8 mouse cellular contexts compared by ENCODE assay signal in genomic region chr10:60003847-60004246, GRCm38 (mm10). TPM values are rescaled to one million over a fixed set of nuclear protein-coding genes. Genes with fewer than 3 reads are reported as not detected.
DNase-seq lines count a peak whose midpoint lies in the region; ATAC-seq lines count a peak whose summit lies in the region.

No protein-coding gene starts in this region.

- H3K9ac ChIP-seq in lung, embryonic 16.5 days (ENCODE audit: low read length): peak overlapping the region; percentile 79
- peak overlapping the region; percentile 64 for H3K9ac ChIP-seq in neural tube, embryonic 15.5 days (replicated peaks)

- no peaks in the 10 kb centered on the region for H3K9me3 ChIP-seq in lung, embryonic 16.5 days (ENCODE audit: control insufficient read depth, low read length)
- H3K9me3 ChIP-seq in forebrain, embryonic 10.5 days: no peaks in the 10 kb centered on the region
- no peaks in the 10 kb centered on the region for H3K9me3 ChIP-seq in limb, embryonic 10.5 days (replicated peaks)
- H3K9me3 ChIP-seq in neural tube, embryonic 15.5 days (replicated peaks): no peaks in the 10 kb centered on the region

- H3K27ac ChIP-seq in lung, embryonic 16.5 days (ENCODE audit: low read length): peak overlapping the region; percentile 99
- peak overlapping the region; percentile 96 for H3K27ac ChIP-seq in forebrain, embryonic 10.5 days
- H3K27ac ChIP-seq in limb, embryonic 10.5 days: peak overlapping the region; percentile 96
- H3K27ac ChIP-seq in neural tube, embryonic 15.5 days (replicated peaks): peak overlapping the region; percentile 99

- H3K27me3 ChIP-seq in lung, embryonic 16.5 days (ENCODE audit: control insufficient read depth, insufficient read depth, low read depth, low read length): no peaks in the 10 kb centered on the region
- no peaks in the 10 kb centered on the region for H3K27me3 ChIP-seq in forebrain, embryonic 10.5 days (ENCODE audit: poor library complexity, severe bottlenecking)
- H3K27me3 ChIP-seq in limb, embryonic 10.5 days (ENCODE audit: low read depth, poor library complexity, severe bottlenecking): no peaks in the 10 kb centered on the region
- no peaks in the 10 kb centered on the region for H3K27me3 ChIP-seq in neural tube, embryonic 15.5 days (replicated peaks)

- peaks cover 4% of the 10 kb centered on the region; the same call in 1 of the 2 replicates for H3K36me3 ChIP-seq in lung, embryonic 16.5 days (ENCODE audit: control insufficient read depth, insufficient read depth, low read length)
- H3K36me3 ChIP-seq in forebrain, embryonic 10.5 days (replicated peaks): peaks cover 40% of the 10 kb centered on the region
- H3K36me3 ChIP-seq in limb, embryonic 10.5 days: peaks cover 34% of the 10 kb centered on the region
- H3K36me3 ChIP-seq in neural tube, embryonic 15.5 days: peaks cover 10% of the 10 kb centered on the region; the same call in 1 of the 2 replicates

- intact Hi-C loops in left cerebral cortex, postnatal 10 days (cut with DNase I): loop anchor here (2.0 to 5.0 kb wide), 3 partner anchors 45 to 112 kb away; partner anchors contain the start of gene Spock2

- peak overlapping the region; percentile 87 for H3K4me2 ChIP-seq in lung, embryonic 16.5 days (ENCODE audit: low read depth, low read length)
- peak overlapping the region; percentile 65 for H3K4me2 ChIP-seq in neural tube, embryonic 15.5 days

- peak overlapping the region; percentile 74 for H3K4me3 ChIP-seq in lung, embryonic 16.5 days (ENCODE audit: low read length)
- peak overlapping the region; percentile 70 for H3K4me3 ChIP-seq in forebrain, embryonic 10.5 days
- peak overlapping the region; percentile 82 for H3K4me3 ChIP-seq in limb, embryonic 10.5 days
- H3K4me3 ChIP-seq in neural tube, embryonic 15.5 days (replicated peaks): peak overlapping the region; percentile 68

- peaks cover 14% of the 10 kb centered on the region for H3K4me1 ChIP-seq in lung, embryonic 16.5 days (replicated peaks; ENCODE audit: control insufficient read depth, insufficient read depth, low read length)
- H3K4me1 ChIP-seq in forebrain, embryonic 10.5 days: peaks cover 29% of the 10 kb centered on the region
- peaks cover 19% of the 10 kb centered on the region for H3K4me1 ChIP-seq in limb, embryonic 10.5 days
- peaks cover 21% of the 10 kb centered on the region for H3K4me1 ChIP-seq in neural tube, embryonic 15.5 days

- no peak for DNase-seq in lung, postnatal 14 days
- no peak for DNase-seq in forebrain, embryonic 10.5 days (ENCODE audit: extremely low spot score, low spot score)
- no peak for DNase-seq in limb, embryonic 10.5 days (ENCODE audit: low spot score)
- no peak for DNase-seq in frontal cortex, postnatal 25 days (ENCODE audit: low spot score in 2 of 2)
- DNase-seq in left cerebral cortex, postnatal 10 days (ENCODE audit: extremely low spot score in 1 of 2, low spot score in 2 of 2): no peak

- 73% methylated on average over 9 of the region's 9 CpGs for WGBS in lung, embryonic 16.5 days
- 78% methylated on average over 9 of the region's 9 CpGs for WGBS in forebrain, embryonic 10.5 days
- 81% methylated on average over 9 of the region's 9 CpGs for WGBS in limb, embryonic 10.5 days
- WGBS in neural tube, embryonic 15.5 days: 72% methylated on average over 9 of the region's 9 CpGs

- ATAC-seq in lung, embryonic 16.5 days (ENCODE audit: low read depth): no peak
- ATAC-seq in neural tube, embryonic 15.5 days (ENCODE audit: low FRiP score): no peak
- no peak for ATAC-seq in frontal cortex, adult (ENCODE audit: low TSS enrichment)

RNA-seq across cellular contexts. Expression of gene Anapc16, which starts 0.9 kb away (rescaled TPM):
- 103 and 104 TPM in 2 replicates for polyA plus RNA-seq in lung, embryonic 16.5 days (2015; fragmentation: Nextera tagmentation; extraction: Ambion mirVana)
- 96.8 and 108 TPM in 2 replicates for polyA plus RNA-seq in forebrain, embryonic 10.5 days (2016; fragmentation: Nextera tagmentation; extraction: Ambion mirVana)
- 103 and 111 TPM in 2 replicates for polyA plus RNA-seq in limb, embryonic 10.5 days (2016; fragmentation: Nextera tagmentation; extraction: Ambion mirVana)
- polyA plus RNA-seq in neural tube, embryonic 15.5 days (2015; fragmentation: Nextera tagmentation; extraction: Ambion mirVana): 106 TPM in 2 replicates
- 10 to 100 TPM; 61.8 to 68.6 TPM for total RNA-seq in left cerebral cortex, postnatal 10 days (2021)

RNA-seq across cellular contexts. Expression of gene Ascc1, which starts 1.2 kb away (rescaled TPM):
- 48.2 and 51.6 TPM in 2 replicates for polyA plus RNA-seq in lung, embryonic 16.5 days (2015; fragmentation: Nextera tagmentation; extraction: Ambion mirVana)
- 33.5 and 34.7 TPM in 2 replicates for polyA plus RNA-seq in forebrain, embryonic 10.5 days (2016; fragmentation: Nextera tagmentation; extraction: Ambion mirVana)
- 32.1 and 36.5 TPM in 2 replicates for polyA plus RNA-seq in limb, embryonic 10.5 days (2016; fragmentation: Nextera tagmentation; extraction: Ambion mirVana)
- polyA plus RNA-seq in neural tube, embryonic 15.5 days (2015; fragmentation: Nextera tagmentation; extraction: Ambion mirVana): 45.4 and 47.3 TPM in 2 replicates
- 10 to 100 TPM; 18.4 to 22.2 TPM for total RNA-seq in left cerebral cortex, postnatal 10 days (2021)

RNA-seq across cellular contexts. Expression of gene Ddit4, which starts 52.2 kb away (rescaled TPM):
- 36.3 and 39.3 TPM in 2 replicates for polyA plus RNA-seq in lung, embryonic 16.5 days (2015; fragmentation: Nextera tagmentation; extraction: Ambion mirVana)
- 32.7 and 35.3 TPM in 2 replicates for polyA plus RNA-seq in forebrain, embryonic 10.5 days (2016; fragmentation: Nextera tagmentation; extraction: Ambion mirVana)
- 30.3 and 58.7 TPM in 2 replicates for polyA plus RNA-seq in limb, embryonic 10.5 days (2016; fragmentation: Nextera tagmentation; extraction: Ambion mirVana)
- 80.8 and 91.6 TPM in 2 replicates for polyA plus RNA-seq in neural tube, embryonic 15.5 days (2015; fragmentation: Nextera tagmentation; extraction: Ambion mirVana)
- 10 to 100 TPM; 52.2 to 67.8 TPM for total RNA-seq in left cerebral cortex, postnatal 10 days (2021)
